15 mouse cellular contexts compared by ENCODE assay signal in genomic region chr2:59951127-59951526, GRCm38 (mm10).
"Had no signal": no experiment of that assay in that cellular context is flagged by ENCODE, and none has a peak within 500 bp of the region (broad histone marks: within the 10 kb centered on the region; RNA-seq: fewer than 3 reads in every experiment).

No protein-coding gene starts in this region.

- H3K4me1 ChIP-seq: kidney, embryonic 15.5 days; limb, embryonic 10.5 days; limb, embryonic 13.5 days; liver, embryonic 12.5 days; liver, embryonic 15.5 days had no signal

- H3K27me3 ChIP-seq: kidney, embryonic 15.5 days; limb, embryonic 13.5 days; liver, embryonic 12.5 days; liver, embryonic 15.5 days had no signal

- H3K4me3 ChIP-seq: kidney, embryonic 15.5 days; limb, embryonic 10.5 days; limb, embryonic 13.5 days; liver, embryonic 12.5 days; liver, embryonic 15.5 days had no signal

- DNase-seq: kidney, adult 8-10 months; kidney, postnatal 10 days; kidney, postnatal 4 days; liver; lung, adult 2 months; lung, postnatal 14 days; lung, postnatal 4 days; midbrain, embryonic 14.5 days; thymus, postnatal 14 days; thymus, postnatal 4 days had no signal

- H3K27ac ChIP-seq: kidney, embryonic 15.5 days; limb, embryonic 10.5 days; limb, embryonic 13.5 days; liver, embryonic 12.5 days; liver, embryonic 15.5 days had no signal
